Mouse (Mus musculus) midbrain, embryonic 15.5 days (tissue): ENCODE results near the gene Pcif1. TPM values are rescaled to one million over a fixed set of nuclear protein-coding genes. Genes with fewer than 3 reads are reported as not detected.

Experiments
- ATAC-seq: fragments of 200-750 bp; cut with Nextera tagmentation; replicated peaks from 2 replicates; pipeline ENCODE4 v1.8.0; 2017; ENCODE audit warnings: moderate TSS enrichment
- H3K27ac ChIP-seq: fragments of 300-500 bp; sonication (generic); 2 replicates; pipeline ENCODE4 v1.5.1; 2015; ENCODE audit warnings: mild to moderate bottlenecking, inconsistent platforms
- H3K27me3 ChIP-seq: fragments of 300-500 bp; sonication (generic); replicated peaks from 2 replicates; pipeline ENCODE4 v1.6.1; 2015; ENCODE audit warnings: inconsistent platforms
- H3K36me3 ChIP-seq: fragments of 300-500 bp; sonication (generic); replicated peaks from 2 replicates; pipeline ENCODE4 v1.6.1; 2015; ENCODE audit warnings: inconsistent platforms
- H3K4me1 ChIP-seq: fragments of 300-500 bp; sonication (generic); 2 replicates; pipeline ENCODE4 v1.6.1; 2015; ENCODE audit warnings: inconsistent platforms
- H3K4me2 ChIP-seq: fragments of 300-500 bp; sonication (generic); 2 replicates; pipeline ENCODE4 v1.6.1; 2015; ENCODE audit warnings: inconsistent platforms, mild to moderate bottlenecking, moderate library complexity
- H3K4me3 ChIP-seq: fragments of 300-500 bp; sonication (generic); 2 replicates; pipeline ENCODE4 v1.5.1; 2015; ENCODE audit warnings: mild to moderate bottlenecking, inconsistent platforms
- H3K9ac ChIP-seq: fragments of 300-500 bp; sonication (generic); 2 replicates; pipeline ENCODE4 v1.6.1; 2015; ENCODE audit warnings: mild to moderate bottlenecking, inconsistent platforms
- H3K9me3 ChIP-seq: fragments of 300-500 bp; sonication (generic); 2 replicates; pipeline ENCODE4 v1.6.1; 2016; ENCODE audit warnings: inconsistent platforms
- WGBS: fragments of 180-500 bp; shearing (Covaris S2); methylation state at CpG from one replicate; pipeline ENCODE4 v1.1.7; 2015; ENCODE audit warnings: mixed read lengths; 5-methylcytosine and 5-hydroxymethylcytosine counted together
- polyA plus RNA-seq: library from polyadenylated mRNA; unstranded; fragments of >200 nt; fragmentation: Nextera tagmentation; extraction: Ambion mirVana; gene quantifications from 2 replicates; pipeline ENCODE4 v1.2.1, GENCODE M21; 2015

Pcif1 gene
- polyA plus RNA-seq, 1 experiment from 2014 or later = 93.1 TPM

GRCm38 (mm10) chr2:164916820-164917219 is 37.7 kb downstream of the Pcif1 start:
- ATAC-seq = no peak
- no peak overlapping the region for H3K4me3 ChIP-seq
- no peaks in the 10 kb centered on the region for H3K36me3 ChIP-seq
- H3K9me3 ChIP-seq = no peaks in the 10 kb centered on the region
- H3K9ac ChIP-seq = no peak overlapping the region
- H3K4me1 ChIP-seq = peaks cover 9% of the 10 kb centered on the region
- no peak overlapping the region for H3K4me2 ChIP-seq
- WGBS = 89% methylated on average over 5 of the region's 5 CpGs
- H3K27ac ChIP-seq = no peak overlapping the region
- no peaks in the 10 kb centered on the region for H3K27me3 ChIP-seq

- Histone ChIP-seq H3K9ac (no peak overlapping the region), H3K4me2 (no peak overlapping the region), H3K4me1 (peaks cover 9% of the 10 kb centered on the region), H3K27ac (no peak overlapping the region), H3K4me3 (no peak overlapping the region), H3K27me3 (no peaks in the 10 kb centered on the region), H3K9me3 (no peaks in the 10 kb centered on the region), H3K36me3 (no peaks in the 10 kb centered on the region)
- ATAC-seq = no peak
- 67% methylated on average over 10 of the region's 10 CpGs for WGBS
These were observed 38.3 kb downstream of the Pcif1 start for GRCm38 (mm10) chr2:164917371-164917770.

GRCm38 (mm10) chr2:164918325-164918724 is 39.2 kb downstream of the Pcif1 start:
- H3K9ac ChIP-seq = no peak overlapping the region
- no peaks in the 10 kb centered on the region for H3K27me3 ChIP-seq
- no peak overlapping the region for H3K4me3 ChIP-seq
- H3K4me1 ChIP-seq = 0 out of 2 replicates have a peak, but pooled peaks cover 6% of the 10 kb centered on the region
- no peak for ATAC-seq
- H3K9me3 ChIP-seq = no peaks in the 10 kb centered on the region
- 51% methylated on average over 5 of the region's 5 CpGs for WGBS
- H3K36me3 ChIP-seq = no peaks in the 10 kb centered on the region
- H3K4me2 ChIP-seq = no peak overlapping the region
- no peak overlapping the region for H3K27ac ChIP-seq

- H3K9ac ChIP-seq = no peak overlapping the region
- H3K4me2 ChIP-seq = no peak overlapping the region
- WGBS = 60% methylated on average over 7 of the region's 7 CpGs
- H3K9me3 ChIP-seq = no peaks in the 10 kb centered on the region
- H3K4me3 ChIP-seq = no peak overlapping the region
- no peaks in the 10 kb centered on the region for H3K27me3 ChIP-seq
- H3K4me1 ChIP-seq = peaks cover 11% of the 10 kb centered on the region; the same call in 1 of the 2 replicates
- no peaks in the 10 kb centered on the region for H3K36me3 ChIP-seq
- no peak overlapping the region for H3K27ac ChIP-seq
- ATAC-seq = no peak
These were observed 42.9 kb downstream of the Pcif1 start for GRCm38 (mm10) chr2:164921984-164922383.

- no peak overlapping the region for H3K9ac ChIP-seq
- WGBS = 38% methylated on average over 4 of the region's 4 CpGs
- H3K36me3 ChIP-seq = no peaks in the 10 kb centered on the region
- H3K4me1 ChIP-seq = peaks cover 11% of the 10 kb centered on the region; the same call in 1 of the 2 replicates
- ATAC-seq = no peak
- H3K4me3 ChIP-seq = no peak overlapping the region
- no peaks in the 10 kb centered on the region for H3K27me3 ChIP-seq
- H3K27ac ChIP-seq = no peak overlapping the region
- no peak overlapping the region for H3K4me2 ChIP-seq
- H3K9me3 ChIP-seq = no peaks in the 10 kb centered on the region
These were observed 44.2 kb downstream of the Pcif1 start for GRCm38 (mm10) chr2:164923291-164923690.

- Histone ChIP-seq H3K9ac (no peak overlapping the region), H3K4me1 (peaks cover 11% of the 10 kb centered on the region; the same call in 1 of the 2 replicates), H3K27me3 (no peaks in the 10 kb centered on the region), H3K27ac (0 out of 2 replicates have a peak overlapping the region, but pooled peaks have one; percentile 18), H3K4me2 (no peak overlapping the region), H3K9me3 (no peaks in the 10 kb centered on the region), H3K4me3 (no peak overlapping the region), H3K36me3 (no peaks in the 10 kb centered on the region)
- ATAC-seq = peak; percentile 75
- WGBS = 31% methylated on average over 11 of the region's 11 CpGs
These were observed 45.2 kb downstream of the Pcif1 start for GRCm38 (mm10) chr2:164924100-164924857.

GRCm38 (mm10) chr2:164930706-164931581 is 51.8 kb downstream of the Pcif1 start:
- Histone ChIP-seq H3K9ac (no peak overlapping the region), H3K27me3 (peaks cover 6% of the 10 kb centered on the region; the same call in 1 of the 2 replicates), H3K4me1 (no peaks in the 10 kb centered on the region), H3K4me3 (no peak overlapping the region), H3K4me2 (no peak overlapping the region), H3K9me3 (no peaks in the 10 kb centered on the region), H3K36me3 (no peaks in the 10 kb centered on the region), H3K27ac (no peak overlapping the region)
- no peak for ATAC-seq
- WGBS = 75% methylated on average over 11 of the region's 11 CpGs

- ATAC-seq = no peak
These were observed 54.4 kb downstream of the Pcif1 start for GRCm38 (mm10) chr2:164933534-164933933.

GRCm38 (mm10) chr2:164935991-164936390 is 56.9 kb downstream of the Pcif1 start:
- peaks cover 6% of the 10 kb centered on the region; the same call in 1 of the 2 replicates for H3K27me3 ChIP-seq
- ATAC-seq = no peak

More at GRCm38 (mm10) chr2:164933534-164933933, 54.4 kb downstream of the Pcif1 start:
- peaks cover 6% of the 10 kb centered on the region; the same call in 1 of the 2 replicates for H3K27me3 ChIP-seq
- no peak overlapping the region for H3K27ac ChIP-seq
- H3K36me3 ChIP-seq = no peaks in the 10 kb centered on the region
- no peaks in the 10 kb centered on the region for H3K9me3 ChIP-seq
- WGBS = 42% methylated on average over 9 of the region's 10 CpGs
- H3K4me2 ChIP-seq = no peak overlapping the region
- H3K4me3 ChIP-seq = no peak overlapping the region
- H3K9ac ChIP-seq = no peak overlapping the region
- H3K4me1 ChIP-seq = peaks cover 5% of the 10 kb centered on the region

GRCm38 (mm10) chr2:164938146-164939091 is 59.3 kb downstream of the Pcif1 start:
- 2% methylated on average over 39 of the region's 39 CpGs for WGBS
- Histone ChIP-seq H3K4me2 (peak overlapping the region; percentile 57), H3K36me3 (no peaks in the 10 kb centered on the region), H3K9me3 (no peaks in the 10 kb centered on the region), H3K27ac (peak overlapping the region; percentile 78), H3K9ac (peak overlapping the region; percentile 21), H3K4me1 (peaks cover 26% of the 10 kb centered on the region), H3K27me3 (peaks cover 6% of the 10 kb centered on the region; the same call in 1 of the 2 replicates), H3K4me3 (peak overlapping the region; percentile 33)
- peak; percentile 92 for ATAC-seq

More at GRCm38 (mm10) chr2:164935991-164936390, 56.9 kb downstream of the Pcif1 start:
- Histone ChIP-seq H3K36me3 (no peaks in the 10 kb centered on the region), H3K4me2 (no peak overlapping the region), H3K27ac (no peak overlapping the region), H3K4me3 (no peak overlapping the region), H3K4me1 (peaks cover 26% of the 10 kb centered on the region), H3K9ac (no peak overlapping the region), H3K9me3 (no peaks in the 10 kb centered on the region)
- WGBS = 80% methylated on average over 4 of the region's 4 CpGs

GRCm38 (mm10) chr2:164939106-164939505 is 60.0 kb downstream of the Pcif1 start:
- peak; percentile 74 for ATAC-seq
- peak overlapping the region; percentile 33 for H3K4me3 ChIP-seq
- WGBS = under 1% methylated on average over 11 of the region's 11 CpGs
- H3K9me3 ChIP-seq = no peaks in the 10 kb centered on the region
- peak overlapping the region; percentile 78 for H3K27ac ChIP-seq
- peaks cover 26% of the 10 kb centered on the region for H3K4me1 ChIP-seq
- H3K4me2 ChIP-seq = peak overlapping the region; percentile 57
- peak overlapping the region; percentile 21; the same call in 1 of the 2 replicates for H3K9ac ChIP-seq
- H3K36me3 ChIP-seq = no peaks in the 10 kb centered on the region
- 0 out of 2 replicates have a peak, but pooled peaks cover 5% of the 10 kb centered on the region for H3K27me3 ChIP-seq
